Mouse (Mus musculus) olfactory bulb, adult 2 months (tissue): ENCODE results near the gene Trafd1.

ENCODE experiments used
- CTCF ChIP-seq: fragments of 200-500 bp; IDR thresholded peaks from 2 replicates; pipeline ENCODE4 v1.5.1; 2012; ENCODE audit warnings: low read depth, mild to moderate bottlenecking, low read length, moderate library complexity; ENCODE audit not compliant: insufficient read depth
- POLR2A ChIP-seq: fragments of 200-500 bp; IDR thresholded peaks from 2 replicates; pipeline ENCODE4 v1.6.1; 2012; ENCODE audit warnings: mild to moderate bottlenecking, low read depth, low read length, moderate library complexity; ENCODE audit not compliant: insufficient read depth

DNA sequence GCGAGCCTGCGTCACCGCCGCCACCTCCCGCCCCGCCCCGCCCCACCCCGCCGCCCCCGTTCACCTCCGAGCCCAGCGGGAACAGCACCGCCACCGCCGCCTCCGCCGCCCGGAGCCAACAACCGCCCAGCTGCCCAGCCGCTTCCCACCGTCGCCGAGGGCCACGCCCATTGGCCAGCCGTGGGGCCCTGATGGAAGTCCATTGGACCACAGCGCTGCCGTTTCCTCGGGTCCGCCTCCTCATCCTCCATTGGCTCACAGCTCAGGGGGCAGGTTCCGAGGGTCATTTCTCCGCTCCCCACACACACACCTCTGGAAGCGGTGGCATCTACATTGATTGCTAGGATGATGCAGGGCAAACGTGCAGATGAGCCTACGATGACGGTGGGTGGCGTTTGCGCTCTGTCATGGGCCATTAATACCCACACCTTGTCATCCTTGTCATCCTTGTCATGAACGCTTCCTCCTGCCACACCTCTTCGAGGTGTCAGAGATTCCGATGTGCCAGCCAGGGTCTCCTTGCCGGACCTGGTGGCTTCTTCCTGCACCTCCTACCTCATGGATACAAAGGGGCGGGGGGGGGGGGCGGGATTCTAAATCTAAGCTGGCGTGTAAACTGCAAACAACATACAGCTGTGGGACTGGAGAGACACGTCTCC, at the start of gene Trafd1:
- TF ChIP-seq CTCF: no peak
- TF ChIP-seq POLR2A: peak; percentile 46; the same call in 1 of the 2 replicates
